In genomic region chr9:69470362-69470761, GRCm38 (mm10) we compare ENCODE assay signal across 14 mouse cellular contexts. TPM values are rescaled to one million over a fixed set of nuclear protein-coding genes. Genes with fewer than 3 reads are reported as not detected.
DNase-seq lines count a peak whose midpoint lies in the region; ATAC-seq lines count a peak whose summit lies in the region.
"Had no signal": no experiment of that assay in that cellular context is flagged by ENCODE, and none has a peak within 500 bp of the region (broad histone marks: within the 10 kb centered on the region; RNA-seq: fewer than 3 reads in every experiment).

No protein-coding gene starts in this region.

- no peaks in the 10 kb centered on the region for H3K9me3 ChIP-seq in heart, embryonic 15.5 days (replicated peaks)
- no peaks in the 10 kb centered on the region for H3K9me3 ChIP-seq in neural tube, embryonic 13.5 days
- H3K9me3 ChIP-seq in limb, embryonic 10.5 days (replicated peaks), result no peaks in the 10 kb centered on the region
- no peaks in the 10 kb centered on the region for H3K9me3 ChIP-seq in midbrain, embryonic 11.5 days (ENCODE audit: control insufficient read depth, low read length)
- H3K9me3 ChIP-seq: hindbrain, embryonic 15.5 days had no signal

- H3K27me3 ChIP-seq in heart, embryonic 15.5 days, result no peaks in the 10 kb centered on the region
- no peaks in the 10 kb centered on the region; the same call in none of the 2 replicates for H3K27me3 ChIP-seq in neural tube, embryonic 13.5 days
- H3K27me3 ChIP-seq in limb, embryonic 10.5 days (ENCODE audit: low read depth, poor library complexity, severe bottlenecking), result no peaks in the 10 kb centered on the region; the same call in 1 of the 2 replicates
- H3K27me3 ChIP-seq in midbrain, embryonic 11.5 days (ENCODE audit: control insufficient read depth, insufficient read depth, low read length), result no peaks in the 10 kb centered on the region
- H3K27me3 ChIP-seq: CH12.LX; hindbrain, embryonic 15.5 days had no signal

- peaks cover 77% of the 10 kb centered on the region for H3K4me1 ChIP-seq in heart, embryonic 15.5 days (replicated peaks)
- peaks cover 33% of the 10 kb centered on the region for H3K4me1 ChIP-seq in neural tube, embryonic 13.5 days (replicated peaks)
- H3K4me1 ChIP-seq in limb, embryonic 10.5 days, result peaks cover 52% of the 10 kb centered on the region
- H3K4me1 ChIP-seq in midbrain, embryonic 11.5 days (ENCODE audit: control insufficient read depth, insufficient read depth, low read length), result peaks cover 9% of the 10 kb centered on the region

- no peak overlapping the region for H3K4me3 ChIP-seq in heart, embryonic 15.5 days
- H3K4me3 ChIP-seq in neural tube, embryonic 13.5 days, result no peak overlapping the region
- 0 out of 2 replicates have a peak overlapping the region, but pooled peaks have one; percentile 0 for H3K4me3 ChIP-seq in limb, embryonic 10.5 days
- H3K4me3 ChIP-seq in midbrain, embryonic 11.5 days (ENCODE audit: low read depth, low read length), result no peak overlapping the region
- H3K4me3 ChIP-seq: hindbrain, embryonic 15.5 days; layer of hippocampus, adult 2 months had no signal

- peaks cover 45% of the 10 kb centered on the region for H3K36me3 ChIP-seq in heart, embryonic 15.5 days
- H3K36me3 ChIP-seq in neural tube, embryonic 13.5 days, result no peaks in the 10 kb centered on the region
- 0 out of 2 replicates have a peak, but pooled peaks cover 2% of the 10 kb centered on the region for H3K36me3 ChIP-seq in limb, embryonic 10.5 days
- no peaks in the 10 kb centered on the region for H3K36me3 ChIP-seq in midbrain, embryonic 11.5 days (ENCODE audit: control insufficient read depth, insufficient read depth, low read length)
- H3K36me3 ChIP-seq: hindbrain, embryonic 15.5 days had no signal

- no peak for DNase-seq in heart, adult 8-10 months (ENCODE audit: low spot score)
- DNase-seq in neural tube, embryonic 10.5 days (ENCODE audit: extremely low spot score, low spot score), result no peak
- DNase-seq in limb, embryonic 10.5 days (ENCODE audit: low spot score), result no peak
- peak; percentile 28 for DNase-seq in telencephalon, adult 2 months (ENCODE audit: low read depth, low spot score)
- DNase-seq in midbrain, embryonic 11.5 days (ENCODE audit: low spot score, missing footprints), result no peak
- DNase-seq in embryo, embryonic 11 days, result no peak
- DNase-seq: adrenal gland, adult 8-10 months; cerebellum, adult 11 months had no signal

- H3K9ac ChIP-seq in heart, embryonic 15.5 days, result no peak overlapping the region
- no peak overlapping the region for H3K9ac ChIP-seq in neural tube, embryonic 13.5 days
- H3K9ac ChIP-seq in midbrain, embryonic 11.5 days (ENCODE audit: low read length), result no peak overlapping the region
- H3K9ac ChIP-seq: hindbrain, embryonic 15.5 days had no signal

- 43% methylated on average over 5 of the region's 5 CpGs for WGBS in heart, embryonic 15.5 days
- WGBS in neural tube, embryonic 13.5 days, result 63% methylated on average over 5 of the region's 5 CpGs
- 60% methylated on average over 5 of the region's 5 CpGs for WGBS in limb, embryonic 10.5 days
- 75% methylated on average over 5 of the region's 5 CpGs for WGBS in midbrain, embryonic 11.5 days

- H3K4me2 ChIP-seq in heart, embryonic 15.5 days, result peak overlapping the region; percentile 35
- no peak overlapping the region for H3K4me2 ChIP-seq in neural tube, embryonic 13.5 days
- no peak overlapping the region for H3K4me2 ChIP-seq in midbrain, embryonic 11.5 days
- H3K4me2 ChIP-seq: hindbrain, embryonic 15.5 days had no signal

- ATAC-seq in heart, embryonic 15.5 days (replicated peaks; ENCODE audit: insufficient number of reproducible peaks, insufficient read depth, low FRiP score, low read depth), result no peak
- ATAC-seq in neural tube, embryonic 13.5 days (ENCODE audit: low read depth), result no peak
- no peak for ATAC-seq in midbrain, embryonic 11.5 days (ENCODE audit: low FRiP score)

- peak overlapping the region; percentile 91 for H3K27ac ChIP-seq in heart, embryonic 15.5 days
- 0 out of 2 replicates have a peak overlapping the region, but pooled peaks have one; percentile 18 for H3K27ac ChIP-seq in neural tube, embryonic 13.5 days (replicated peaks)
- peak overlapping the region; percentile 63 for H3K27ac ChIP-seq in limb, embryonic 10.5 days
- H3K27ac ChIP-seq in midbrain, embryonic 11.5 days (ENCODE audit: low read depth, low read length), result no peak overlapping the region
- H3K27ac ChIP-seq: layer of hippocampus, adult 2 months; macrophage had no signal

RNA-seq across cellular contexts. Expression of gene Anxa2, which starts 16.9 kb away (rescaled TPM):
- 544 and 629 TPM in 2 replicates for polyA plus RNA-seq in heart, embryonic 15.5 days (2015; fragmentation: Nextera tagmentation; extraction: Ambion mirVana)
- 10 to 100 TPM; 48.1 to 87.1 (median 65.2) TPM for total RNA-seq in heart, adult 8-10 months (2022)
- polyA plus RNA-seq in neural tube, embryonic 13.5 days (2015; fragmentation: Nextera tagmentation; extraction: Ambion mirVana), result 308 and 356 TPM in 2 replicates
- polyA plus RNA-seq in limb, embryonic 10.5 days (2016; fragmentation: Nextera tagmentation; extraction: Ambion mirVana), result 101 and 138 TPM in 2 replicates
- polyA plus RNA-seq in midbrain, embryonic 11.5 days (2014; fragmentation: Nextera tagmentation; extraction: Ambion mirVana), result 176 and 180 TPM in 2 replicates
